ENCODE assay signal across 11 mouse cellular contexts in the genomic region with DNA sequence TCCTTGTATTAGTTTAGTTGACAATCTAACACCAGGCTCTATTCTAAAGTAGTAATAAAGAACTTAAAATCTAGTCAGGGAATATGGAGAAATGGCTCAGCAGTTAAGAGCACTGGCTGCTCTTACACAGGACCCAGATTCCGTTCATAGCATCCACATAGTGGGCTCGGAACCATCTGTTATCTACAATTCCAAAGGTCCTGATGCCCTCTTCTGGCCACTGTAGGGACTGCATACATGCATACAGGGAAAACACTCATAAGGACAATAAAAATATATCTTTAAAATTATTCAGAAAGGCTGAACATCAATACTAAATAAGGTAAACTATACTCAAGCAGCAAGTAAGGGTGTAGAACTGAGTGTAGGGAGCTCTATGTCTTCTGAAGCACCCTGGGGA. TPM values are rescaled to one million over a fixed set of nuclear protein-coding genes. Genes with fewer than 3 reads are reported as not detected.
A peak's percentile ranks its signal among the peaks of the same experiment; 100 is the strongest.
DNase-seq lines count a peak whose midpoint lies in the region; ATAC-seq lines count a peak whose summit lies in the region.
"Had no signal": no experiment of that assay in that cellular context is flagged by ENCODE, and none has a peak within 500 bp of the region (broad histone marks: within the 10 kb centered on the region; RNA-seq: fewer than 3 reads in every experiment).

No protein-coding gene starts in this region.

- H3K4me3 ChIP-seq in kidney, embryonic 16.5 days (ENCODE audit: low read length): no peak overlapping the region
- H3K4me3 ChIP-seq in neural tube, embryonic 13.5 days: no peak overlapping the region
- H3K4me3 ChIP-seq: heart, embryonic 12.5 days; liver, embryonic 15.5 days had no signal

- ATAC-seq in kidney, embryonic 16.5 days (ENCODE audit: low FRiP score, low TSS enrichment): no peak
- ATAC-seq in neural tube, embryonic 13.5 days (ENCODE audit: low read depth): no peak
- ATAC-seq: inflammation-experienced regulatory T-cells, adult 6 months had no signal

- no peak overlapping the region for H3K9ac ChIP-seq in kidney, embryonic 16.5 days (replicated peaks; ENCODE audit: low read length)
- H3K9ac ChIP-seq in neural tube, embryonic 13.5 days: no peak overlapping the region
- H3K9ac ChIP-seq: heart, embryonic 12.5 days; liver, embryonic 15.5 days had no signal

- DNase-seq in kidney, adult 9 months: peak; percentile 31
- no peak for DNase-seq in neural tube, embryonic 10.5 days (ENCODE audit: extremely low spot score, low spot score)
- DNase-seq in ZHBTc4 (ENCODE audit: low read depth, low spot score): peak; percentile 63
- peak; percentile 37 for DNase-seq in thymus, postnatal 25 days
- no peak for DNase-seq in testis, postnatal 14 days (ENCODE audit: low spot score)
- DNase-seq: layer of hippocampus, postnatal 36 days had no signal

- H3K27me3 ChIP-seq in kidney, embryonic 16.5 days (ENCODE audit: insufficient read depth, low read length): no peaks in the 10 kb centered on the region
- no peaks in the 10 kb centered on the region for H3K27me3 ChIP-seq in neural tube, embryonic 13.5 days
- H3K27me3 ChIP-seq: heart, embryonic 12.5 days; liver, embryonic 15.5 days had no signal

- peaks cover 65% of the 10 kb centered on the region for H3K36me3 ChIP-seq in kidney, embryonic 16.5 days (ENCODE audit: insufficient read depth, low read length)
- peaks cover 61% of the 10 kb centered on the region for H3K36me3 ChIP-seq in neural tube, embryonic 13.5 days

- H3K27ac ChIP-seq in kidney, embryonic 16.5 days (ENCODE audit: low read length): no peak overlapping the region
- H3K27ac ChIP-seq in neural tube, embryonic 13.5 days (replicated peaks): peak overlapping the region; percentile 64; the same call in 1 of the 2 replicates
- H3K27ac ChIP-seq: liver, embryonic 15.5 days had no signal

- H3K4me2 ChIP-seq in kidney, embryonic 16.5 days (replicated peaks; ENCODE audit: low read depth, low read length): no peak overlapping the region
- H3K4me2 ChIP-seq in neural tube, embryonic 13.5 days: no peak overlapping the region
- H3K4me2 ChIP-seq: heart, embryonic 12.5 days; liver, embryonic 15.5 days had no signal

- WGBS in kidney, embryonic 16.5 days: 98% methylated on average over 2 of the region's 2 CpGs
- 95% methylated on average over 2 of the region's 2 CpGs for WGBS in neural tube, embryonic 13.5 days

- no peaks in the 10 kb centered on the region for H3K4me1 ChIP-seq in kidney, embryonic 16.5 days (ENCODE audit: insufficient read depth, low read length)
- H3K4me1 ChIP-seq in neural tube, embryonic 13.5 days (replicated peaks): no peaks in the 10 kb centered on the region
- H3K4me1 ChIP-seq: liver, embryonic 15.5 days had no signal

- 0 out of 2 replicates have a peak, but pooled peaks cover 5% of the 10 kb centered on the region for H3K9me3 ChIP-seq in kidney, embryonic 16.5 days (ENCODE audit: low read length)
- H3K9me3 ChIP-seq in neural tube, embryonic 13.5 days: no peaks in the 10 kb centered on the region
- H3K9me3 ChIP-seq: liver, embryonic 15.5 days had no signal

RNA-seq across cellular contexts. Expression of a gene that starts 36.7 kb away (rescaled TPM):
- polyA plus RNA-seq in kidney, embryonic 16.5 days (2015; fragmentation: Nextera tagmentation; extraction: Ambion mirVana): 38.7 and 39.7 TPM in 2 replicates
- polyA plus RNA-seq in neural tube, embryonic 13.5 days (2015; fragmentation: Nextera tagmentation; extraction: Ambion mirVana): 25.1 and 25.5 TPM in 2 replicates

RNA-seq across cellular contexts. Expression of a gene that starts 45.6 kb away (rescaled TPM):
- 9.1 and 9.6 TPM in 2 replicates for polyA plus RNA-seq in kidney, embryonic 16.5 days (2015; fragmentation: Nextera tagmentation; extraction: Ambion mirVana)
- 6.4 and 7.3 TPM in 2 replicates for polyA plus RNA-seq in neural tube, embryonic 13.5 days (2015; fragmentation: Nextera tagmentation; extraction: Ambion mirVana)

Comparison
In these comparisons a context has a peak if more than half of its experiments do, and no peak if none do; other contexts are left out.
1. DNase-seq: peak in kidney, adult 9 months (single experiment), ZHBTc4 (single experiment) and thymus, postnatal 25 days (single experiment); none in neural tube, embryonic 10.5 days (single experiment) and testis, postnatal 14 days (single experiment).